Mouse (Mus musculus) forebrain, embryonic 15.5 days (tissue): ENCODE data around the gene Ipo4. TPM values are rescaled to one million over a fixed set of nuclear protein-coding genes. Genes with fewer than 3 reads are reported as not detected.

Source experiments
- ATAC-seq: fragments of 200-750 bp; cut with Nextera tagmentation; replicated peaks from 2 replicates; pipeline ENCODE4 v1.8.0; 2017; ENCODE audit warnings: mild to moderate bottlenecking, moderate TSS enrichment, moderate library complexity
- H3K27ac ChIP-seq: fragments of 300-500 bp; sonication (generic); replicated peaks from 2 replicates; pipeline ENCODE4 v1.5.1; 2015; ENCODE audit warnings: mild to moderate bottlenecking, inconsistent platforms
- H3K27me3 ChIP-seq: fragments of 300-500 bp; sonication (generic); 2 replicates; pipeline ENCODE4 v1.6.1; 2015; ENCODE audit warnings: inconsistent platforms
- H3K36me3 ChIP-seq: fragments of 300-500 bp; sonication (generic); 2 replicates; pipeline ENCODE4 v1.6.1; 2015; ENCODE audit warnings: mild to moderate bottlenecking, inconsistent platforms
- H3K4me1 ChIP-seq: fragments of 300-500 bp; sonication (generic); 2 replicates; pipeline ENCODE4 v1.6.1; 2015; ENCODE audit warnings: inconsistent platforms
- H3K4me2 ChIP-seq: fragments of 300-500 bp; sonication (generic); replicated peaks from 2 replicates; pipeline ENCODE4 v1.6.1; 2015; ENCODE audit warnings: mild to moderate bottlenecking, inconsistent platforms
- H3K4me3 ChIP-seq: fragments of 300-500 bp; sonication (generic); 2 replicates; pipeline ENCODE4 v1.5.1; 2015; ENCODE audit warnings: mild to moderate bottlenecking, inconsistent platforms
- H3K9ac ChIP-seq: fragments of 300-500 bp; sonication (generic); replicated peaks from 2 replicates; pipeline ENCODE4 v1.6.1; 2015; ENCODE audit warnings: mild to moderate bottlenecking, inconsistent platforms
- H3K9me3 ChIP-seq: fragments of 300-500 bp; sonication (generic); 2 replicates; pipeline ENCODE4 v1.6.1; 2016; ENCODE audit warnings: inconsistent platforms
- WGBS: fragments of 180-500 bp; shearing (Covaris S2); methylation state at CpG from one replicate; pipeline ENCODE4 v1.1.7; 2015; ENCODE audit warnings: mixed read lengths; 5-methylcytosine and 5-hydroxymethylcytosine counted together
- polyA plus RNA-seq: library from polyadenylated mRNA; unstranded; fragments of >200 nt; fragmentation: Nextera tagmentation; extraction: Ambion mirVana; gene quantifications from 2 replicates; pipeline ENCODE4 v1.2.1, GENCODE M21; 2015

Gene Ipo4
- polyA plus RNA-seq, 1 experiment from 2014 or later: 82.1 TPM

GRCm38 (mm10) chr14:55618486-55619195 is 17.1 kb downstream of the Ipo4 start:
- Histone ChIP-seq H3K4me2 (peak overlapping the region; percentile 28), H3K9ac (no peak overlapping the region), H3K27ac (no peak overlapping the region; the same call in 1 of the 2 replicates), H3K36me3 (no peaks in the 10 kb centered on the region), H3K9me3 (no peaks in the 10 kb centered on the region), H3K27me3 (no peaks in the 10 kb centered on the region), H3K4me3 (peak overlapping the region; percentile 32), H3K4me1 (0 out of 2 replicates have a peak, but pooled peaks cover 7% of the 10 kb centered on the region)
- ATAC-seq: peak; percentile 59; the same call in 1 of the 2 replicates
- 53% methylated on average over 22 of the region's 22 CpGs for WGBS

- no peak within 1 kb of the TSS; the same call in 1 of the 2 replicates for H3K27ac ChIP-seq
- H3K4me3 ChIP-seq: peak within 1 kb of the TSS; percentile 32
- WGBS: 25% methylated on average over 21 of the region's 21 CpGs
- 0 out of 2 replicates have a peak, but pooled peaks have one; percentile 41 for ATAC-seq
- no peaks in the 10 kb centered on the region for H3K9me3 ChIP-seq
- no peaks in the 10 kb centered on the region for H3K36me3 ChIP-seq
- no peak within 1 kb of the TSS for H3K9ac ChIP-seq
- H3K4me1 ChIP-seq: 0 out of 2 replicates have a peak, but pooled peaks cover 7% of the 10 kb centered on the region
- H3K27me3 ChIP-seq: no peaks in the 10 kb centered on the region
- H3K4me2 ChIP-seq: peak within 1 kb of the TSS; percentile 28
Observed at GRCm38 (mm10) chr14:55617822-55618221, 17.9 kb downstream of the Ipo4 start, which contains the start of gene Rec8. Gene Rec8, plus strand, starts transcription at chr14:55618037.

GRCm38 (mm10) chr14:55616844-55617243 is 18.9 kb downstream of the Ipo4 start:
- no peaks in the 10 kb centered on the region for H3K36me3 ChIP-seq
- no peak overlapping the region for H3K27ac ChIP-seq
- H3K4me2 ChIP-seq: no peak overlapping the region
- H3K4me3 ChIP-seq: no peak overlapping the region
- H3K4me1 ChIP-seq: 0 out of 2 replicates have a peak, but pooled peaks cover 7% of the 10 kb centered on the region
- no peaks in the 10 kb centered on the region for H3K27me3 ChIP-seq
- no peak overlapping the region for H3K9ac ChIP-seq
- no peak for ATAC-seq
- H3K9me3 ChIP-seq: no peaks in the 10 kb centered on the region
- 79% methylated on average over 2 of the region's 2 CpGs for WGBS

GRCm38 (mm10) chr14:55615876-55616275 is 19.9 kb downstream of the Ipo4 start:
- ATAC-seq: no peak
- Histone ChIP-seq H3K27ac (no peak overlapping the region), H3K9ac (no peak overlapping the region), H3K27me3 (no peaks in the 10 kb centered on the region), H3K4me2 (no peak overlapping the region), H3K9me3 (no peaks in the 10 kb centered on the region), H3K4me1 (0 out of 2 replicates have a peak, but pooled peaks cover 7% of the 10 kb centered on the region), H3K36me3 (no peaks in the 10 kb centered on the region), H3K4me3 (no peak overlapping the region)
- 52% methylated on average over 2 of the region's 2 CpGs for WGBS

- no peak overlapping the region for H3K27ac ChIP-seq
- H3K9me3 ChIP-seq: no peaks in the 10 kb centered on the region
- H3K27me3 ChIP-seq: no peaks in the 10 kb centered on the region
- H3K4me2 ChIP-seq: no peak overlapping the region
- WGBS: 82% methylated on average over 7 of the region's 7 CpGs
- H3K4me1 ChIP-seq: 0 out of 2 replicates have a peak, but pooled peaks cover 7% of the 10 kb centered on the region
- no peak for ATAC-seq
- peaks cover 3% of the 10 kb centered on the region; the same call in 1 of the 2 replicates for H3K36me3 ChIP-seq
- H3K9ac ChIP-seq: no peak overlapping the region
- no peak overlapping the region for H3K4me3 ChIP-seq
Observed at GRCm38 (mm10) chr14:55614565-55615178, 21.1 kb downstream of the Ipo4 start.

GRCm38 (mm10) chr14:55613346-55613745 is 22.4 kb downstream of the Ipo4 start:
- Histone ChIP-seq H3K4me3 (no peak overlapping the region), H3K4me2 (no peak overlapping the region), H3K36me3 (peaks cover 16% of the 10 kb centered on the region), H3K9ac (no peak overlapping the region), H3K4me1 (0 out of 2 replicates have a peak, but pooled peaks cover under 1% of the 10 kb centered on the region), H3K27me3 (no peaks in the 10 kb centered on the region), H3K27ac (no peak overlapping the region), H3K9me3 (no peaks in the 10 kb centered on the region)
- ATAC-seq: no peak
- 65% methylated on average over 6 of the region's 6 CpGs for WGBS

- Histone ChIP-seq H3K36me3 (peaks cover 39% of the 10 kb centered on the region), H3K4me3 (no peak overlapping the region), H3K27me3 (no peaks in the 10 kb centered on the region), H3K4me2 (no peak overlapping the region), H3K4me1 (peaks cover 8% of the 10 kb centered on the region; the same call in 1 of the 2 replicates), H3K27ac (no peak overlapping the region), H3K9ac (no peak overlapping the region), H3K9me3 (no peaks in the 10 kb centered on the region)
- WGBS: 100% methylated on average over 6 of the region's 6 CpGs
- ATAC-seq: no peak
Observed at GRCm38 (mm10) chr14:55608339-55608738, 27.4 kb downstream of the Ipo4 start.

- peaks cover 8% of the 10 kb centered on the region; the same call in 1 of the 2 replicates for H3K4me1 ChIP-seq
- ATAC-seq: no peak
- no peak overlapping the region for H3K4me2 ChIP-seq
- H3K9ac ChIP-seq: no peak overlapping the region
- no peak overlapping the region for H3K27ac ChIP-seq
- no peaks in the 10 kb centered on the region for H3K9me3 ChIP-seq
- no peak overlapping the region for H3K4me3 ChIP-seq
- H3K36me3 ChIP-seq: peaks cover 61% of the 10 kb centered on the region
- 92% methylated on average over 16 of the region's 16 CpGs for WGBS
- no peaks in the 10 kb centered on the region for H3K27me3 ChIP-seq
Observed at GRCm38 (mm10) chr14:55605743-55606459, 29.9 kb downstream of the Ipo4 start.

GRCm38 (mm10) chr14:55604823-55605222 is 30.9 kb downstream of the Ipo4 start:
- no peak for ATAC-seq
- WGBS: 94% methylated on average over 11 of the region's 11 CpGs
- Histone ChIP-seq H3K27me3 (no peaks in the 10 kb centered on the region), H3K4me1 (peaks cover 8% of the 10 kb centered on the region; the same call in 1 of the 2 replicates), H3K9ac (no peak overlapping the region), H3K36me3 (peaks cover 69% of the 10 kb centered on the region), H3K4me2 (no peak overlapping the region), H3K27ac (no peak overlapping the region), H3K9me3 (no peaks in the 10 kb centered on the region), H3K4me3 (no peak overlapping the region)

GRCm38 (mm10) chr14:55603633-55604576 is 31.9 kb downstream of the Ipo4 start:
- Histone ChIP-seq H3K4me1 (peaks cover 8% of the 10 kb centered on the region; the same call in 1 of the 2 replicates), H3K4me2 (peak overlapping the region; percentile 34), H3K9me3 (no peaks in the 10 kb centered on the region), H3K36me3 (peaks cover 66% of the 10 kb centered on the region), H3K9ac (peak overlapping the region; percentile 34; the same call in 1 of the 2 replicates), H3K27ac (no peak overlapping the region), H3K4me3 (peak overlapping the region; percentile 24), H3K27me3 (no peaks in the 10 kb centered on the region)
- ATAC-seq: peak; percentile 91
- WGBS: 20% methylated on average over 19 of the region's 19 CpGs

GRCm38 (mm10) chr14:55603271-55603632 is 32.5 kb downstream of the Ipo4 start, which contains the start of gene Irf9:
Gene Irf9, plus strand, starts transcription at chr14:55603571.
- Histone ChIP-seq H3K9ac (peak within 1 kb of the TSS; percentile 34; the same call in 1 of the 2 replicates), H3K27me3 (no peaks in the 10 kb centered on the region), H3K36me3 (peaks cover 68% of the 10 kb centered on the region), H3K9me3 (no peaks in the 10 kb centered on the region), H3K4me2 (peak within 1 kb of the TSS; percentile 34), H3K4me3 (peak within 1 kb of the TSS; percentile 24), H3K4me1 (peaks cover 8% of the 10 kb centered on the region; the same call in 1 of the 2 replicates), H3K27ac (no peak within 1 kb of the TSS)
- WGBS: 91% methylated on average over 7 of the region's 7 CpGs
- no peak for ATAC-seq
